Mouse (Mus musculus) stomach, embryonic 14.5 days (tissue): ENCODE measurements around the gene Picalm. TPM values are rescaled to one million over a fixed set of nuclear protein-coding genes. Genes with fewer than 3 reads are reported as not detected.

ENCODE experiments used
- ATAC-seq: fragments of 200-750 bp; cut with Nextera tagmentation; 2 replicates; pipeline ENCODE4 v1.8.0; 2017; ENCODE audit warnings: low read depth, moderate TSS enrichment; ENCODE audit not compliant: insufficient number of reproducible peaks, insufficient read depth, low FRiP score
- H3K27ac ChIP-seq: fragments of 300-500 bp; sonication (generic); 2 replicates; pipeline ENCODE4 v1.5.1; 2014; ENCODE audit warnings: mild to moderate bottlenecking, low read length, moderate library complexity, mixed read lengths
- H3K27me3 ChIP-seq: fragments of 300-500 bp; sonication (generic); 2 replicates; pipeline ENCODE4 v1.6.1; 2014; ENCODE audit warnings: low read length, control low read depth, mixed read lengths; ENCODE audit not compliant: control insufficient read depth, insufficient read depth
- H3K36me3 ChIP-seq: fragments of 300-500 bp; sonication (generic); 2 replicates; pipeline ENCODE4 v1.6.1; 2014; ENCODE audit warnings: mild to moderate bottlenecking, control low read depth, low read length, moderate library complexity, mixed read lengths; ENCODE audit not compliant: control insufficient read depth, insufficient read depth
- H3K4me1 ChIP-seq: fragments of 300-500 bp; sonication (generic); 2 replicates; pipeline ENCODE4 v1.6.1; 2014; ENCODE audit warnings: low read length, control low read depth, mixed read lengths; ENCODE audit not compliant: control insufficient read depth, insufficient read depth
- H3K4me2 ChIP-seq: fragments of 300-500 bp; sonication (generic); replicated peaks from 2 replicates; pipeline ENCODE4 v1.6.1; 2014; ENCODE audit warnings: low read depth, low read length, control low read depth
- H3K4me3 ChIP-seq: fragments of 300-500 bp; sonication (generic); 2 replicates; pipeline ENCODE4 v1.5.1; 2014; ENCODE audit warnings: low read depth, low read length, control low read depth
- H3K9ac ChIP-seq: fragments of 300-500 bp; sonication (generic); replicated peaks from 2 replicates; pipeline ENCODE4 v1.6.1; 2014; ENCODE audit warnings: low read depth, mild to moderate bottlenecking, control low read depth, low read length, moderate library complexity, mixed read lengths
- H3K9me3 ChIP-seq: fragments of 300-500 bp; sonication (generic); 2 replicates; pipeline ENCODE4 v1.6.1; 2016; ENCODE audit warnings: low read depth, low read length, control low read depth; ENCODE audit not compliant: control insufficient read depth
- WGBS: fragments of 180-500 bp; shearing (Covaris S2); extraction: QIAGEN DNeasy Blood & Tissue Kit; methylation state at CpG from one replicate; pipeline ENCODE4 v1.1.7; 2014; 5-methylcytosine and 5-hydroxymethylcytosine counted together
- polyA plus RNA-seq: library from polyadenylated mRNA; unstranded; fragments of >200 nt; fragmentation: Nextera tagmentation; extraction: Ambion mirVana; gene quantifications from 2 replicates; pipeline ENCODE4 v1.2.1, GENCODE M21; 2014

The Picalm gene
- polyA plus RNA-seq, 1 experiment from 2014 or later = 74.5 TPM

- H3K4me2 ChIP-seq = no peak overlapping the region
- WGBS = 69% methylated on average over 9 of the region's 9 CpGs
- ATAC-seq = no peak
- no peak overlapping the region for H3K4me3 ChIP-seq
- no peaks in the 10 kb centered on the region for H3K9me3 ChIP-seq
- no peaks in the 10 kb centered on the region for H3K36me3 ChIP-seq
- H3K4me1 ChIP-seq = no peaks in the 10 kb centered on the region
- no peaks in the 10 kb centered on the region for H3K27me3 ChIP-seq
- H3K27ac ChIP-seq = no peak overlapping the region
- no peak overlapping the region for H3K9ac ChIP-seq
Observed at GRCm38 (mm10) chr7:90231431-90231830, 101.4 kb downstream of the Picalm start.

- 70% methylated on average over 4 of the region's 4 CpGs for WGBS
- H3K9me3 ChIP-seq = no peaks in the 10 kb centered on the region
- no peak for ATAC-seq
Observed at GRCm38 (mm10) chr7:90233921-90234320, 103.9 kb downstream of the Picalm start.

DNA sequence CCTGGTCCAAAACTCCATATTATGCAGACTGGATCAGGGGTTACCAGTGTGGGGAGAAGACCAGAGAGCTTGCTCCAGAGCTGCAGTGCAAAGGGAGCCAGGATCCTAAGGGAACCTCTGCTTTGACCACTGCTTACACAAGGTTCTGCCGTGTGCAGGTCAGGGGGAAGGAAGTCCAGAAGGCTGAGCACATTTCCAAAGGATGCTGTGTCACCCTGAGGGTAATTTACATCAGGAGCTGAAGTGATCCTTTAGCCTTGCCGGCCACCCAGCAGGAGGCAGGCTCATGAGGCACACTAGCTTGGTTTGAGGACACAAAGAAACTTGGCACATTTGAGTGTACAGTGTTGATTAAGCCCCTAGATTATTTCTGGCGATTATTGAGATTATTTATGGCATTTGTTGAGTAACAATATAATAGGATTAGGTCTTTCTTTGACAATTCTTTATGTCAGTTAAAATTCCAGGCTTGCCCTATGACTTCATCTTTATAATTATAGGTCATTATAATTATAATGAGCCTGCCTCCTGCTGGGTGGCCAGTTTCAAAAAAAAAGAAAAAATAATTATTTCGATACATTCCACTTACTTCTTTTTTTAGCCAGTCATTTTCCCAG lies 106.4 kb downstream of the Picalm start:
- Histone ChIP-seq H3K36me3 (no peaks in the 10 kb centered on the region), H3K9ac (no peak overlapping the region), H3K9me3 (no peaks in the 10 kb centered on the region), H3K4me2 (no peak overlapping the region), H3K4me1 (no peaks in the 10 kb centered on the region), H3K27me3 (no peaks in the 10 kb centered on the region), H3K4me3 (no peak overlapping the region), H3K27ac (no peak overlapping the region)
- no peak for ATAC-seq
- WGBS = 53% methylated on average over 4 of the region's 4 CpGs

More at GRCm38 (mm10) chr7:90233921-90234320, 103.9 kb downstream of the Picalm start:
- Histone ChIP-seq H3K4me3 (no peak overlapping the region), H3K9ac (no peak overlapping the region), H3K4me1 (no peaks in the 10 kb centered on the region), H3K27me3 (no peaks in the 10 kb centered on the region), H3K27ac (no peak overlapping the region), H3K36me3 (no peaks in the 10 kb centered on the region), H3K4me2 (no peak overlapping the region)

DNA sequence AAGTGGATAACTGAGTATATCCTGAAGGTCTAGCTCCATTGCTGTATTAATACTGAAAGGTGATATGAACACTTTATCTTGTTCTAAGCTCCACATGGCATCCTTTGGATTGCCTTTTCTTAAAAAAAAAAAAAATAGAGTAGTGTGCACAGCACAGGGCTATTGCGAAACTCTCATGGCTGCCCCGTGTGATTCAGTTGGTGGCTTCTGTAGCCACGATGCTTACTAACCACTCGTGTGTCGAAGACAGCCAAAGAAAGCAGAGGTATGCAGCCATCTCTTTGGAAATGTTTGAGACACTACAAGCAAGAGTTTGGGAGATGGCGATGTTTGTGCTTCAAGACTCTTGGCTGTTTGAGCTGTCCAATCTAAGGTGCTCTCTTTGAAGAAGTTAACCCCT lies 113.1 kb downstream of the Picalm start:
- WGBS = 84% methylated on average over 6 of the region's 6 CpGs

DNA sequence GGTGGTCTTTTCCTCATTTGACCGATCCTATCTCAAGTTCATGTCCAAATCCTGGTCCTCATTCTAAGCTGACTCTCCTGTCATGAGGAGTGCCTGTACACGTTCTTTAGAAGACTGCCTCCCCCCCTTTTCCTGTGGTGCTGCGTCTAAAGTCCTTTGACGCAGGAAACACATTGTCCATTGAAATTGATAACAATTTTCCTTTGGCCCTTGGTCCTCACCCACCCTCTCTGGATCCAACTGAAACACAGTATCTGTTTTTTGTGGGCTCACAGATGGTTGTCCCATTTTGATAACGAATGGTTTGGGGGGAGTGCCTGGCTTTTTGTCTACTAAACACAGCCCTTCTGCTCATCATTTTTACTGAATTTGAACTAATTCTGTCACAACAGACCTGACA lies 113.6 kb downstream of the Picalm start:
- WGBS = 73% methylated on average over 5 of the region's 5 CpGs
- no peaks in the 10 kb centered on the region for H3K9me3 ChIP-seq

More for the DNA sequence above, 113.1 kb downstream of the Picalm start:
- Histone ChIP-seq H3K9ac (no peak overlapping the region), H3K9me3 (no peaks in the 10 kb centered on the region), H3K4me2 (no peak overlapping the region), H3K27ac (no peak overlapping the region), H3K4me1 (no peaks in the 10 kb centered on the region), H3K36me3 (no peaks in the 10 kb centered on the region), H3K27me3 (no peaks in the 10 kb centered on the region), H3K4me3 (no peak overlapping the region)
- ATAC-seq = no peak

GRCm38 (mm10) chr7:90252946-90253345 lies 122.9 kb downstream of the Picalm start:
- H3K27ac ChIP-seq = no peak overlapping the region
- H3K9me3 ChIP-seq = no peaks in the 10 kb centered on the region
- H3K4me1 ChIP-seq = no peaks in the 10 kb centered on the region
- no peak overlapping the region for H3K9ac ChIP-seq
- no peaks in the 10 kb centered on the region for H3K27me3 ChIP-seq
- no peak overlapping the region for H3K4me3 ChIP-seq
- no peaks in the 10 kb centered on the region for H3K36me3 ChIP-seq
- H3K4me2 ChIP-seq = no peak overlapping the region
- WGBS = 78% methylated on average over 5 of the region's 5 CpGs
- ATAC-seq = no peak

More for the DNA sequence above, 113.6 kb downstream of the Picalm start:
- no peak for ATAC-seq
- Histone ChIP-seq H3K9ac (no peak overlapping the region), H3K36me3 (no peaks in the 10 kb centered on the region), H3K4me3 (no peak overlapping the region), H3K27ac (no peak overlapping the region), H3K4me1 (no peaks in the 10 kb centered on the region), H3K27me3 (no peaks in the 10 kb centered on the region), H3K4me2 (no peak overlapping the region)

GRCm38 (mm10) chr7:90258701-90259100 lies 128.7 kb downstream of the Picalm start:
- Histone ChIP-seq H3K9ac (no peak overlapping the region), H3K27ac (no peak overlapping the region), H3K27me3 (no peaks in the 10 kb centered on the region), H3K36me3 (no peaks in the 10 kb centered on the region), H3K9me3 (no peaks in the 10 kb centered on the region), H3K4me3 (no peak overlapping the region), H3K4me2 (no peak overlapping the region), H3K4me1 (no peaks in the 10 kb centered on the region)
- ATAC-seq = no peak
- WGBS = 65% methylated on average over 2 of the region's 2 CpGs

DNA sequence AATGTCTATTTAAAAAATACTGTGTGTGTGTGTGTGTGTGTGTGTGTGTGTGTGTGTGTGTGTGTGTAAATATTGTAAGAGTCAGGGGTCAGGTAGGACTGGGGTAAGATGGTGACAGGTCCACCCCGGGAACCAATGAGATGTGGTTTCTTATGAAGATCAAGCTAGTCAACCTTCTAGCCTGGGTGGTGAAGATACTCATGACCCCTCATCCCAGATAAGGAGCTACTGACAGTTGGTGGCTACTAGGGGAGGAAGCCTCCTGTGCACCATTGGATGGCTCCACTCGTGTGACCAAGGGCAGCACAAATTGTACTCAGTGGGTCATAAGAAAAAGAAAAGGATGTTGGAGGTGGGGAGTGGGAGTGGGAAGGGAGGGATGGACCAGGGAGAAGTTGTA lies 129.9 kb downstream of the Picalm start:
- H3K9ac ChIP-seq = no peak overlapping the region
- no peak for ATAC-seq
- H3K27me3 ChIP-seq = no peaks in the 10 kb centered on the region
- no peak overlapping the region for H3K27ac ChIP-seq
- H3K4me2 ChIP-seq = no peak overlapping the region
- H3K4me3 ChIP-seq = no peak overlapping the region
- H3K36me3 ChIP-seq = no peaks in the 10 kb centered on the region
- no peaks in the 10 kb centered on the region for H3K4me1 ChIP-seq
- no peaks in the 10 kb centered on the region for H3K9me3 ChIP-seq
- whole genome bisulfite sequencing = 79% methylated on average over 2 of the region's 2 CpGs
